Mouse (Mus musculus) ES-Bruce4 (cell line): ENCODE results near the gene Kif3a.

Experiments
- CTCF ChIP-seq: IDR thresholded peaks from one replicate; pipeline ENCODE4 v1.8.1; 2011; ENCODE audit warnings: low read depth, low read length
- EP300 ChIP-seq: IDR thresholded peaks from 2 replicates; pipeline ENCODE4 v1.6.1; 2011; ENCODE audit warnings: low read depth, low read length; ENCODE audit not compliant: insufficient read depth

DNA sequence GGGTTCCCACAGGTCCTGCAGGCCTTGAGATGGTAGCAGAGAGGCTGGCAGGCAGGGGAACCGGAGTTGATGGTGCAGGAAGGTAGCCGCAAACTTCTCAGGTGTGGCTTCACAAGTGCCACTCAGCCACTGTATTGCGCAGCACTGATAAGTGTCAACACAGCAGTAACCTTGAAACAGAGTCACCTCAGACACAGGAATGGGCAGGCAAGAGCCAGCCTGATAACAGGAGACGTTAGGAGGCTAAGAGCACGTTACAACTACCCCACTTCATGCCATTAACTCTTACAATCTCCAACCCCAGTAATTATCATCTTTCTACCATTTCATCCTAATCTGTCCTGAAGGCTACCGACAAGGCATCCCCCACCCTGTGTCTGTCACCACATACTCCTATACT lies 19.6 kb upstream of the Kif3a start:
- TF ChIP-seq CTCF (no peak), EP300 (no peak)
